Mouse (Mus musculus) c-Kit-positive CD71-positive TER-119-negative erythroid progenitor cells, embryonic 14.5 days (primary cell): Measurements from ENCODE around the gene Dpf3.

Source experiments
- DNase-seq: peaks from one replicate; pipeline ENCODE4 v3.0.0-alpha.2; 2013; ENCODE audit warnings: low read depth

Dpf3 gene

GRCm38 (mm10) chr12:83286496-83287492, 200.7 kb downstream of the Dpf3 start:
- no peak for DNase-seq

DNA sequence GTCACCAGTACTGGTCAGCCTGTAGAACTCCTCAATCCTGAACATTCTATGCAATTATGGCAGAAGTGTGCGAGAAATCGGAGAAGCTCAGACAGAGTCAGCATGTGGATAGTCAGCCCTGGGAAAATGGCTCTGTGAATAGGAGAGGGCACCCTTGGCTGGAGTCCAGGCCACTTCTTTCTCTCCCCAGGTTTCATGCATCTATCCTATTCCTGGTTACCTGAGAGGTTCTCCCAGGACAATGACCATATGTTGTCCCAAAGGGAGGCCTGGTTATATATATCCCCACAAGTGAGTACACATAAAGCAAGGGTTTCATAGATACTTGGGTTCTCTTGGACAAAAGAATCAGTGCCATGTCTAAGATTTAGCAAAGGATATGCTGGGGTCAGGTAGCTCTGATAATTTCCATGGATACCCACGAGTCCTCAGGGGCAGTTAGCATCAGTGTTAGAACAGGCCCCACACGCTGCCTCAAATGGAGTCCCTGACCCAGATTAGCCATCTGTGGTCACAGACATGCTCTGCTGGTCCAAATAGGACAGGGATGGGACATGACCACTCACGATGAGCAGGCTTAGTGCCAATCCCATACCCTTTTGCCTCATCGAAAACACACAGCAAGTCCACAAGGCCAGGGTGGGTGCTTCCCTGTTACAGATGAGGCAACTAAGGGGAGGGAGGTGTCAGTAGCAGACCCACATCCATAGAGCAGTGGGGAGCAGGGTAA, 203.8 kb downstream of the Dpf3 start:
- no peak for DNase-seq

DNA sequence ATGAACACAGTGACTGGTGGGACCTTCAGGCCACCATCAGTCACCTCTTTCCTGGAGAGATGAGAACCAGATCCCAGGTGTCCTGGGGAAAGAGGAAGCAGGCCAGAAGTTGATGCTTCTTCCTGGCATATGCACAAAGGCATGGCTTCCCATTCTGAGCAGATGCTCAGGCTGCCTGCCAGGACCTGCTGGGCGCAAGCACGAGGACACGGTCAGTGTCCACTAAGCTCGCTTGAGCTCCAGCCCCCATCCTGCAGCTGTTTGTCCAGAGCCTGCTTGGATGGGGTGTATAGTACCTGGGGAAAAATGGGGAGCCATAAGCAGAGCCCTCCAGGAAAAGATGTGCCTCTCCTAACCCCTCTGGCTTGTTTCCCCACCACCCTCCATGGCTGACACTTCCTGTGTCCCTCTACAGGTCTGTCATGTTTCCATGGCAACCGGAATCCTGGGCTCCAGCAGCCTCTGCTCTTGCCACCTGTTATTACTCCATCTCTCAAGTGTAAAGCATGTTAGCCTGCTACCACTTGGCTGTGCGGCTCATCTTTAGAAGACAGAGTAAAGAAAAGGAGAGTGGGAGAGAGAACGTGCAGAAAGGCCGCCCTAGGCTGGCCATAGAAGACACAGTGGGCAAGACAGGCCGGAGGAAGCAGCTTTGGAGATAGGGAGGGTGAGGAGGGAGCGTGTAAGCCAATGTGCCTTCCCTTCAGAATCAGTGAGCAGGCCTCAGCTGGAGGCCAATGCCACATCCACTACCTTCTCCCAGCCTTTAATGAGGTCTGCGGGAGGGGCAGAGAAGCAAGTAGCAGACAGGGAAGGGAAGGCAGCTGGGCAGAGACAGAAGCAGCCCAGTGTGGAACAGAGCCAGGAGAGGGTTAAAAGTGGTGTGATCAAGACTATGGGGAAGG, 209.7 kb downstream of the Dpf3 start:
- no peak for DNase-seq

DNA sequence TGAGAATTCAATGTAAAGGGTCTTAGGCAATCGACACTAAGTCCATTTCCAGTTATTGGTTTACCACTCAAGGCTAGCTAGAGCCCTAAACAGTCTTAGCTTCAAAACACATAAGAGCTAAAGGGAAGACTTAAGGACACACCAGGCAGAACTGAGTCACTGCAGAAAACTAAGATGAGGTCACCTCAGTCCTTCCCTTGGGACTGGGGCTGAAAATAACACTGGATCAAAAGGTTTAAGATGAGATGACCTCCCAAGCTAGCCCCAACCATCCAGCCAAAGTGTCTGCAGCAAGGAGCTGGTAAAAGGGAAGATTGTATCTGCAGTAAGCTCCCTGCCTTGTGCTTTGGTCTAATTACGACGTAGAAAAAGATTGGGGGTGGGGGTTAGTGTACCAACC, 216.3 kb downstream of the Dpf3 start:
- no peak for DNase-seq

DNA sequence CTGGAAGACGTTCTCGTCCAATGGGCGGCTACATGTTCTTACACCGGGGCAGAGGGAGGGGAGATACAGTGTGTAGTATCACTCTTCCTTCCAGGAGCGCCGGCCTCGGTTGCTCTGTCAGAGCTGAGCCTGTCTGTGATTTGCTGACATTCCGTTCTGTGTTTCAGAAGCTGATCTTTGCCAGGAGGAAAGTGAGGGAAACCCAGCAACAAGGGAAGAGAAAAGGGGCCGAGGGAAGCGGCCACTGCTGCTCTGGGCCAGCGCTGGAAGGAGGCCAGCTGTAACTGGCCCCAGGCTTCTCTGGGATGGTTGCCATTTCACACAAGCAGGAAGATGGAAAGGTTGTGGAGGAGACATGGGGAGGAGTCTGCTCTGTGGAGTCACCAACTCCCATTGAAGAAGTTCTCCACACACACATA, 219.0 kb downstream of the Dpf3 start:
- no peak for DNase-seq

GRCm38 (mm10) chr12:83260540-83260939, 227.0 kb downstream of the Dpf3 start:
- no peak for DNase-seq

- no peak for DNase-seq
These were observed 233.1 kb downstream of the Dpf3 start for GRCm38 (mm10) chr12:83254399-83254798.

DNA sequence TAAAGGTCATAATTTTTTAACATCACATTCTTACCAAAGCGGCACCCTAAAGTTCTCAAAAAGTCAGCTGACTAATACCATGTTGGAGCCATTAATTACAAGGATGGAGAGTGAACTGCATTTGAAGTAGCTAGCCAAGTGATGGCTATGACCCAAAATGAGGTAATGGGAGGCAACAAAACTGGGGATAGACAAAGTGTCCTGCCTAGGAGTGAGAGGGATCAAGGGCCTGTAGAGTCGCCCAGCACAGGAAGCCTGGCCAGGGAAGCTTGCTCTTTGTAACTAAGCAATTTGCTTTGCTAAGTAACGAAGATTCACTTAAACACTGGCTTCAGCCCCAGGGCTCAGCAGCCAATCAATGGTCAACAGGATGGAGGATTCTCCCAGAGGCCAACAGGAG, 238.4 kb downstream of the Dpf3 start:
- no peak for DNase-seq

DNA sequence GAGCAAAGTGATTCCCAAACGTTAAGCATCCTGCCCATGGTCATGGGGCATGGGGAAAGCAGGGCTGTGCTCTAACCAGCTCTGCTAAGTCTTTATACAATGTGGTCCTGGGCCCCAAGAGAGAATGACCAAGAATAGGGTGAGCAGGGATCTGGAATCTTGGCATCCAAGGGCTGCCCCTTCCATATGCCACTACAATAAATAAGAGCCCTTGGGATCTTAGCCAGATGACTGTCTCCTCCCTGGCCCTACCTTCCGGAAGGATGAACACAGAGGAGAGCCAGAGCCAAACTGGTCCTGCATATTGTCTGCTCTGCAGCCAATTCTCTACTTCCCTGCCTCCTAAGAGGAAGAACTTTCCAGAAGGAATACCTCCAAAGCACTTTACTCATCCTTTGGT, 238.9 kb downstream of the Dpf3 start:
- no peak for DNase-seq

- no peak for DNase-seq
These were observed 239.8 kb downstream of the Dpf3 start for GRCm38 (mm10) chr12:83247669-83248068.

- no peak for DNase-seq
These were observed 246.5 kb downstream of the Dpf3 start for GRCm38 (mm10) chr12:83241022-83241421.

DNA sequence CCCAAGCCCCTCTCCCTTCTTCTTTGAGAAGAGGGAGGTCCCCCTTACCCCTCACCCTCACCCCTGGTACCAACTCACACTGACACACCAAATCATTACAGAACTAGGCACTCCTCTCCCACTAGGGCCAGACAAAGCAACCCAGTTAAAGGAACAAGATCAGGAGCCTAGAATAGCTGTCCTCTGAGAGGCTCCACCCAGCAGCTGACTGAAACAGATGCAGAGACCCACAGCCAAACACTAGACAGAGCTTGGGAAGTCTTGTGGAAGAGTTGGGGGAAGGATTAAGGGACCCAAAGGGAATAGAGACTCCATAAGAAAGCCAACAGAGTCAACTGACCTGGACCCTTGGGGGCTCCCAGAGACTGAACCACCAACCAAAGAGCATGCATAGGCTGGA, 246.9 kb downstream of the Dpf3 start:
- DNase-seq = no peak

DNA sequence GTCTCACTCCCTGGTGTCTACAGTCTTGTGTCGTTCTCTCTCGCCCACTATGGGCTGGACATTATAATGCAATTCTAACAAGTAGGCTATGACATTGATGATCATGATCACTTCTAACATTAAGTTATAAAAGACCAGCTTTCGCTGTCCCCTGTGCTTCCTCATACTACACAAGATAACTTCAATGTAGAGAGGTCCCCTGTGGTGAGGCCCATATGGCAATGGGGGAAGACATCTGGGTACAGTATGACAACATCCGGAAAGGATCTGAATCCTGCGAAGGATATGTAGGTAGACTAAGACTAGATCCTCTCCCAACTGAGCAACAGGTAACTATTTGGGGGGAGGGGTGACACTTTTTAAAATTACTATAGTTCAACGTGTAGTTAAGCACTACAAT, 251.7 kb downstream of the Dpf3 start:
- DNase-seq = no peak

- DNase-seq = no peak
These were observed 252.5 kb downstream of the Dpf3 start for GRCm38 (mm10) chr12:83234981-83235380.

DNA sequence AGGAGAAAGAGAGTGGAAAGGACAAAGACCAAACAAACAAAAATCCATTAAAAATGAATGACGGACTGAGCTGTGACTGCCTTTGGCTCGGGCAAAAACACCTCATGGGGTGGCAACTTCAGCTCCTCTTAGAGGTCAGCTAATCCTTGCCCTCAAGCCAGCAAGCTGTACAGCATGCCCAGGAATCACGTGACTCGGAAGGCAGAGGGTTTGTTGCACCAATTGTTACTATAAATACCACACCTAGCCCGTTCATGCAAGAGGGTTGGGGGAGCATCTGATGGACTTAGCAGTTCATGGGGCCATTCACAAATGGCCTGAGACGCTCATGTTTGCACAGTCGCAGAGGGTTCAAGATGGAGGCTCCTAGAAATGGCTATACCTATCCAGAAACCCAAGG, 253.9 kb downstream of the Dpf3 start:
- DNase-seq = no peak

GRCm38 (mm10) chr12:83232916-83233315, 254.6 kb downstream of the Dpf3 start:
- no peak for DNase-seq

DNA sequence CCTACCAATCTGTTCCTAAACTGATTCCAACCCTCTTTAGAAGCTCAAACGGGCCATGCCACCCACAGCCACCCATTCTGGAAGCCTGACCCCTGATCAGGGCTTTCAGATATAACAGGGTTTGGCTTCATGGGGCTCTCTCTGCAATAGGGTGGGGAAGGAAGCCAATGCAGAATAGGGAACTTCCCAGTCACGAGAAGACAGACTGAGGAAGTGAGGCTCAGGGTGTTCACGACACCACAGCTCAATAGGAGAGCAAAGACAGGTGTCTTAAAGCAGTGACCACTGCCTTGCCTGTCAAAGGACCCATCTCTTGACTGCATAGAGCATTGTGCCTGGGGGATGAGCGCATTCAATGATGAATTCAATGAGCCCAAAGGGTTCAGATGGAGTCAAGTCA, 256.3 kb downstream of the Dpf3 start:
- no peak for DNase-seq

GRCm38 (mm10) chr12:83229683-83230082, 257.8 kb downstream of the Dpf3 start:
- no peak for DNase-seq

DNA sequence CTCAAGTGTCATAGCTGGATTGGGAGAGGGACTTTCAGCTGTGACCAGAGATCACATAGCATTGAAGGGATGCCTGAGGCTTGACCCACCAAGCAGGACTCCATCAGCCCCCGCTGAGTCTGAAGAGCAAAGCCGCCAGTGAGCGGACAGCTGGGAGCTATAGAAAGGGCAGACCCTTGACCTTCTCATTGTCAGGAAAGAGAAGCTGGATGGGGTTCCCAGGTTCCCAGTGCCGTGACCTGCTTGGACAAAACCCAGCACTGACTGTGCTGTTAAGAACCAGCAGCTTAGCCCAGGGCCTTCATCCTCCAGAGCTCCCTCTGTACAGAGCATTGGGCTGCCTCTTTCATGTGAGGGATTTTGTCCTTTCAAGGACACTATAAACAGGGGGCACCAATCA, 260.5 kb downstream of the Dpf3 start:
- DNase-seq = no peak

DNA sequence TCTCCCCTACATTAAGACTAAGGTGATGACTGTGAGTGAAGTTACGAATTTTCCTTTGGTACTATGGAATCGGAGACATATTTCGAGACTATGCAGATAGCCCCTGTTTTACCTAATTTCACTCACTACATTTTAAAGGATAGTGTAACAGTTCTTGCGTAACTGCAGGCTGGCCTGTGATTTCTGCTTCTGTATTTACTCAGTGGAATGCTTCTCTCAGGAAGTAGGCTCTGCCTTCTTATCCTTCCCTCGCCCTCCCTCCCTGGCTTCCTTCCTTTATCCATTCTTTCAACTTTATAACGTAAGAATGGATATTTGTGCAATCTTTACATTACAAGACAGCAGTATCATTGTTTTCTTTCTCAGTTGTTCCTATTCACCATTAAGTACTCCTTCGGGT, 266.6 kb downstream of the Dpf3 start:
- no peak for DNase-seq

- DNase-seq = no peak
These were observed 273.6 kb downstream of the Dpf3 start for GRCm38 (mm10) chr12:83213879-83214341.

DNA sequence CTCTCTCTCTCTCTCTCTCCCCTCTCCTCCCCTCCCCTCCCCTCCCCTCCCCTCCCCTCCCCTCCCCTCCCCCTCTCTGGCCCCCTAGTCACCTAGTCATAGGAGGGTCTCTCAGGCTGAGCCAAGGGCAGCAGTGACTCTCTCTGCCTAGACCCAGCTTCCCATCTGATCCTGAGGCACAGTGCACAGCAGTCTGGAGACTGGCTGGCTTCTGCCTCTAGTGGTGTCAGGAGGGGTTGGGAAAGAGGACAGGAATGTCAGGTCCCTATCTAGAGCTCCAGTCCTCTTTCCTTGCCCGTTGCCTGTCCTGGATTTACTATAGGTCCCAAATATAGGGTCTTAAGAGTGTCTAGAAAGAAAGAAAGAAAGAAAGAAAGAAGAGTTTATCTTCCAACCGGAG, 275.5 kb downstream of the Dpf3 start:
- no peak for DNase-seq
